Mouse (Mus musculus) urinary bladder, adult 2 months (tissue): Measurements from ENCODE around the gene Lrp1. TPM values are rescaled to one million over a fixed set of nuclear protein-coding genes. Genes with fewer than 3 reads are reported as not detected.

Source experiments
- DNase-seq: peaks from one replicate; pipeline ENCODE4 v3.0.0; 2022; ENCODE audit warnings: low spot score
- polyA plus RNA-seq: library from polyadenylated mRNA; depleted of rRNA; stranded (reverse); fragments of >200 nt; gene quantifications from 2 replicates; pipeline ENCODE4 v1.2.3, GENCODE M21; 2012

The Lrp1 gene
- polyA plus RNA-seq, 1 experiment = 242 TPM

GRCm38 (mm10) chr10:127521611-127522080 lies 99.3 kb downstream of the Lrp1 start:
- no peak for DNase-seq

GRCm38 (mm10) chr10:127520714-127521357 lies 100.1 kb downstream of the Lrp1 start:
- no peak for DNase-seq

- DNase-seq = no peak
Measured at GRCm38 (mm10) chr10:127519903-127520713, 100.8 kb downstream of the Lrp1 start.

- DNase-seq = no peak
Measured at GRCm38 (mm10) chr10:127519041-127519701, 101.8 kb downstream of the Lrp1 start.

DNA sequence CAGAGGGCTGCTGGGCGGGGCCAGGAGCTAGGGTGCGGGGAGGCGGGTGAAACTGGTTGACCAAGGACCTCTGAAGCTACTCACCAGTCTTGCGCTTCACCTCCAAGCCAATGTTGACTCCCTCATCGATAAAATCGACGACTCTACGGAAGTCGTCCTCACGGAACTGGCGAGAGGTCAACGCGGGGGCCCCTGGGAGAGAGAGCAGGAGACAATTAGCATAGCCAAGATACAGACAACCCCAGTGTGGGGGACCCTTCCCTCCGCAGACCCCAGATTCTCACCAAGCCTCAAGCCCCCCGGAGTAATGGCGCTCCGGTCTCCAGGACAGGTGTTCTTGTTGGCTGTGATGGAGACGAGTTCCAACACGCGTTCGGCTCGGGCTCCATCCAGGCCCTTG lies 103.0 kb downstream of the Lrp1 start:
- DNase-seq = no peak

- no peak for DNase-seq
Measured at GRCm38 (mm10) chr10:127516576-127517260, 104.2 kb downstream of the Lrp1 start.

DNA sequence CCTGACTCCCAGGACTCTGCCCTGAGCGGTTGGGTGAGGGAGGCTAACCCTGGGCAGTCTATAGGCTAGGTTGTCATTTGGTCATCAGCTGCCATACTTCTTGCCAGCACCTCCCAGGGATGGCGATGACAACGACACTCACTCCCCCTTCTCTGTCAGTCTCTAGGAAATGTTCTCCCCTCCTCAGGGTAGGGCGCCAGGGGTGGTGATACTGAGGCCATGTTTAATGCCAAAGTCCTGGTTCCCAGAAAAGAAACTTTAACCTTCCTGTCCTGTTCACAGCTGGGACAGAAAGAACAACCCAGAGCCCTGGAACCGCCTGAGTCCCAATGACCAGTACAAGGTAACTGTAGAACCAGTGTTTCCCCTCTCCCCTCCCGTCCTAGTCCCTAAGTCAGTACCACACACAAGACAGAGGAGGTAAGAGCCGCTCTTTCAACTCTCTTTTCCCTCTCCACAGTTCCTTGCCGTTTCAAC lies 104.9 kb downstream of the Lrp1 start:
- DNase-seq = no peak

GRCm38 (mm10) chr10:127515271-127515982 lies 105.5 kb downstream of the Lrp1 start:
- no peak for DNase-seq

DNA sequence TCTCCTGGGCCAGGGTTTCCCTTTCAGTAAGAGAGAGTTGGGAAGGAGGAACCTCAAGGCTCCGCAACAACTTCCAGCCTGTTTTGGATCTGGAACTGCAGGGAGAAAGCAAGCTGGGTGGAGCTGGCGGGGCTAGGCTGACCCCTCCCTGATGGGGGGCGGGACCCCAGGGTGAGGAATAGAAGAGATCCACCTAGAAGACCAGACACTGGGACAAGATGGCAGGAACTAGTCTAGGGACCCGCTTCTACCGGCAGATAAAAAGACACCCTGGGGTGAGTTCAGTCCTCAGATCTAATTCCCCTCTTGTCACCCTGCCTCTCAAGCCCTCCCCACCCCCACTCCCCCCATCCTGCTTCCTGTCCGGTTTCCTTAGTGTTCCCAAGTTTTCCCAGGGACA lies 106.2 kb downstream of the Lrp1 start, which contains the start of gene Ndufa4l2:
TSS of gene Ndufa4l2 (plus strand) at position 204 of the 400 bp plus-strand sequence.
- DNase-seq = no peak

DNA sequence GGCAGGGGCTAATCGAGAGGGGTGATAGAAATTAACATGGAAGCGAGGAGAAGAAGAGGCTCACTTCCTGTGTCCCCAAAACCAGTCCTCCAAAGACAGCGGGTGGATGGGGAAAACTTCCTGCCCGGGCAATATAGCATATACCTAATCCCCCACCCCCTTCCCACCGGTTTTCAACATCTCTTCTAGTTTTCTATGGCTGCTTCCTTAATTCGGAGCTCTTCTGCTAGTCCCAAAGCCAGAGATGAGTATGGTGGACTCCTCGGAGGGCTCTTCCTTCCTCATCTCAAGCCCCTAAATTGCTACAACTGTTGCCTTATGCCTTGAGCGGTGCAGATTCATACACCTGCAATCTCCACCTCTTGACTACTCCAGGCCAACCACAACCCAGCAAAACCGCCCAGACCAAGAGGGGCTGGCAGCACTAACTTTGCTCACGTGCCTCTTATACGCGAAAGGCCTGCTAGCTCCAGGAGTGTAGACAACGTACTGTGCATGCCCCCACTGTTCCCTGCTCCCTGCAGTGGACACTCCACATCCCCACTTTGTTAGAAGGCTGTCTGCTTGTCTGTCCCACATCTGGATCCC lies 106.7 kb downstream of the Lrp1 start:
- no peak for DNase-seq

- DNase-seq = no peak
Measured at GRCm38 (mm10) chr10:127513501-127514091, 107.4 kb downstream of the Lrp1 start.

DNA sequence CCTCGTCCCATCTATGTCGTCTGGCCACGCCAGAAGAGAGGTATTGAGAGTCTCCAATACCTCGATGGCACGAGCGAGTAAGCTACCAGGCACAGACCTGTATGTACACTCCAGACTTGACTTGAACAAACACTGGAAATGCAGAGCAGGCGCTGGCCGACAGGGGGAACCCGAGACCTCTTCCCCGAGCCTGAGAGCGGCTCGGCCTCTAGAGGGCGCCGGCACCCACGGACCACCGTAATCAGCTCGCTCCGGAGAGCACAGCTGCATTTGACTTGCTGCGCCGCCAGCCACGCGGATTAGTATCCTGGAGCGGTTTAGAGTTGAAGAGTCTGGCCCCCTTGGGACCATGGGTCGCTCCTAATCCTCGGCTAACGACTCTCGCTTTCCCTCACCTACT lies 108.1 kb downstream of the Lrp1 start:
- peak; percentile 89 for DNase-seq

DNA sequence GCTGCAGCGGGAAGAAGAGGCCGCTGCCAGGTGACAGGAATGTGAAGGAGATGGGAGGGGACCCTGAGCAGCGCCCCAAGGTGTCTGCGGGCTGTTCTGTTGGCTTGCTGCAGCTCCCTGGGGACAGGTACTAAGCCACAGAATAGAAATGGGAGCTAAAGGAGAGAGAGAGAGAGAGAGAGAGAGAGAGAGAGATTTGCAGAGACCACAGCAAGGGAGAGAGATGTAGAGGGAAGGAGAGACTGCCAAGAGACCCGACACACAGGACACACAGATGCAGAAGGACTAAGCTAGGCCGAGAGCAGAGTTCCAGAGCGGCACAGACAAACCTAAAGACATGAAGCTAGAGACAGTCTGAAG lies 108.7 kb downstream of the Lrp1 start:
- DNase-seq = no peak

DNA sequence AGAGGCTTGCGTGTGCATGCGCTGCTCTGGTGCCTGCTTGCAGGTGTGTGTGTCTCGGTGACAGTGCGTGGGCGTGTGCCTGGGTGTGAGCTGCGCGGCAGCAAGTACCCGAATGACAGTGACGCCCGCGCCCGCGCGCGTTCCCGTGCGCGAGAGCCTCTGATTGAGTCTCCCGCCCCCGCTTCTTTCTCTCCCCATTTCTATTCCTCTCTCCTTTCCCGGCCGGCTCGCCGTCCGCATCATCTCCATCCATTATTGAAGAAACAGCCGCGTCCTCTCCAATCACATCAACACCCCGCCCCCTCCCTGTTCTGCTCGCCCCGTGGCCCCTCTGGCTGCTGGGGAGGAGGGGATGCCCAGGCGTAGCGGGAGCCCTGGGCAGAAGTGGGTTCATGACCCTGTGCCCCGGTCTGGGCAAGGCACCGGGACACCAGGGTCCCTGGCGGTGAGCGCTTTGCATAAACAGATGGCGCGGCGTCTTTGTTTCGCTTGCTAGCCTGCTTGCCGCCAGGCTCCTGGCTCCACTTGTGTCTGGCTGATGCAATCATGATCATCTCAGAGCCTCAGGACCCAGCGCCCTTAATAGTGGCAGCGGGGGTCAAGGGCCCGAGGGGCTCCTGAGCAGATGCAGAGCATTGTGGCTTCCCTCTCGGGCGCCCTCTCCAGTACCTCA lies 109.2 kb downstream of the Lrp1 start:
- no peak for DNase-seq

GRCm38 (mm10) chr10:127510895-127511617 lies 109.9 kb downstream of the Lrp1 start:
- DNase-seq = no peak

- no peak for DNase-seq
Measured at GRCm38 (mm10) chr10:127509837-127510701, 110.9 kb downstream of the Lrp1 start.

GRCm38 (mm10) chr10:127509051-127509836 lies 111.7 kb downstream of the Lrp1 start:
- DNase-seq = peak; percentile 69
